Mouse (Mus musculus) gastrocnemius, postnatal 14 days (tissue): ENCODE measurements around the gene Klk1b21. TPM values are rescaled to one million over a fixed set of nuclear protein-coding genes. Genes with fewer than 3 reads are reported as not detected.
"Not testable (repeated sequence)": the region's sequence is repeated elsewhere in the genome, so short reads cannot be mapped to it uniquely, and the experiment has no call there.

Experiments
- DNase-seq: peaks from one replicate; pipeline ENCODE4 v3.0.0; 2021; ENCODE audit warnings: mixed read lengths
- intact Hi-C: fragments of 180-260 bp; cut with DNase I; formaldehyde crosslinking; loops from one replicate; pipeline ENCODE4 v1.15.1; 2025; ENCODE audit warnings: low total_unique reads
- long read RNA-seq, 2 experiments: library from polyadenylated mRNA; stranded (forward); transcript quantifications; one replicate each; pipeline ENCODE4 v2.0.0; 2021
- total RNA-seq, 2 experiments: library from RNA; stranded (reverse); gene quantifications; 2 replicates each; pipeline ENCODE4 v1.2.3; 2021

Gene Klk1b21
- total RNA-seq, result not detected
- long read RNA-seq, experiment 1, result 0 reads
- long read RNA-seq, experiment 2, result 0 reads

- intact Hi-C loops, DNase-seq: not testable (repeated sequence)
These were observed at the start of gene Klk1b21 for GRCm38 (mm10) chr7:44102028-44102427. Gene Klk1b21, plus strand, starts transcription at chr7:44102328.

GRCm38 (mm10) chr7:44072117-44072516, 30.0 kb upstream of the Klk1b21 start:
- intact Hi-C loops, result no loop called here
- DNase-seq, result no peak

- no peak for DNase-seq
- intact Hi-C loops, result no loop called here
These were observed 24.4 kb upstream of the Klk1b21 start for GRCm38 (mm10) chr7:44077703-44078102.

- DNase-seq, result no peak
- intact Hi-C loops, result no loop called here
These were observed 6.0 kb upstream of the Klk1b21 start for GRCm38 (mm10) chr7:44096111-44096510.

GRCm38 (mm10) chr7:44112373-44112772, 10.2 kb downstream of the Klk1b21 start, which contains the start of gene Klk1b22:
Gene Klk1b22, plus strand, starts transcription at chr7:44112673.
- intact Hi-C loops, result no loop called here

GRCm38 (mm10) chr7:44123445-44123844, 21.3 kb downstream of the Klk1b21 start:
- no peak for DNase-seq
- intact Hi-C loops, result no loop called here

More at GRCm38 (mm10) chr7:44112373-44112772, 10.2 kb downstream of the Klk1b21 start, which contains the start of gene Klk1b22:
- DNase-seq, result no peak

GRCm38 (mm10) chr7:44136467-44136866, 34.3 kb downstream of the Klk1b21 start, which contains the start of gene Klk1b16:
Gene Klk1b16, plus strand, starts transcription at chr7:44136767.
- intact Hi-C loops, result no loop called here
- no peak for DNase-seq

Other genes with a start within 250 kb of the Klk1b21 start
- not detected for gene Klk4, start 221.2 kb upstream of the Klk1b21 start, total RNA-seq
- not detected for gene Klk15, start 168.6 kb upstream of the Klk1b21 start, total RNA-seq
- gene Klk1b8, start 151.7 kb upstream of the Klk1b21 start, total RNA-seq, result under 1 TPM in 1 of 2 experiments, not detected in 1; 0.25 TPM
- not detected for gene Klk1b1, start 135.6 kb upstream of the Klk1b21 start, total RNA-seq
- not detected for gene Klk1b9, start 126.3 kb upstream of the Klk1b21 start, total RNA-seq
- gene Klk1b11, start 106.5 kb upstream of the Klk1b21 start, total RNA-seq, result not detected
- gene Klk1b26, start 90.2 kb upstream of the Klk1b21 start, total RNA-seq, result under 1 TPM in 1 of 2 experiments, not detected in 1; 0.21 TPM
- gene Klk1b27, start 50.0 kb upstream of the Klk1b21 start, total RNA-seq, result not detected
- not detected for gene Klk1b22, start 10.3 kb downstream of the Klk1b21 start, total RNA-seq
- not detected for gene Klk1b16, start 34.4 kb downstream of the Klk1b21 start, total RNA-seq
- gene Klk1b24, start 85.9 kb downstream of the Klk1b21 start, total RNA-seq, result not detected
- not detected for gene Klk1b3, start 95.9 kb downstream of the Klk1b21 start, total RNA-seq
- not detected for gene Klk1b4, start 105.1 kb downstream of the Klk1b21 start, total RNA-seq
- not detected for gene Klk1b5, start 113.6 kb downstream of the Klk1b21 start, total RNA-seq
- gene Klk1, start 123.0 kb downstream of the Klk1b21 start, total RNA-seq, result under 1 TPM in 1 of 2 experiments, not detected in 1; 0.23 TPM
- gene Gm36864, start 133.8 kb downstream of the Klk1b21 start, total RNA-seq, result not detected
- gene 1700028J19Rik, start 144.4 kb downstream of the Klk1b21 start, total RNA-seq, result under 1 TPM; 0.21 to 0.33 TPM
- gene 2410002F23Rik, start 144.4 kb downstream of the Klk1b21 start, total RNA-seq, result 10 to 100 TPM; 14.2 to 16.2 TPM
- not detected for gene Acp4, start 155.1 kb downstream of the Klk1b21 start, total RNA-seq
- gene Gm15517, start 159.1 kb downstream of the Klk1b21 start, total RNA-seq, result not detected
- 1 to 10 TPM; 4.2 to 5.6 TPM for gene Clec11a, start 204.6 kb downstream of the Klk1b21 start, total RNA-seq
- gene Shank1, start 207.9 kb downstream of the Klk1b21 start, total RNA-seq, result under 1 TPM; 0.73 to 0.80 TPM